Mouse (Mus musculus): ENCODE measurements around the gene Kif1b. TPM values are rescaled to one million over a fixed set of nuclear protein-coding genes. Genes with fewer than 3 reads are reported as not detected.
"Not testable (repeated sequence)": the region's sequence is repeated elsewhere in the genome, so short reads cannot be mapped to it uniquely, and the experiment has no call there.

Kif1b gene
- total RNA-seq, 4 experiments from 2014 or later, result 136 to 190 (median 174) TPM

DNA sequence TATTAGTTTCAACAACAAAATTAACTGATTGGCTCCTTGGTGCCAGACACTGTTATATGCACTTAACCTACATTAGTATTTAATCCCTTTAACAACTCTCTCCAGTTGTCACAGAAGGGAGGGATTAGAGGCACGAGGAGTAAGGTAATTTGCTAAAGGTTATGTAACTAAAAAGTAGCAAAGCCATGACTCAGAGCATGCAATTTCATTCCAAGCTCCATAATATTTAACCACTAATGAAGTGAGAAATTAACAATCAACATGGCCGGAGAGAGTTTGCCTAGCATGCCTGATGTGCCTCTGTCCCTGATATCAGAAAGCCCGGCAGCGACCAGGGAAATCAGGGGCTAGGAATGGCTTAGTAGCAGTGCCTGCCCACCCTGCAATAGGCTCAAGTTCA, 38.5 kb downstream of the Kif1b start:
- no peak for DNase-seq

DNA sequence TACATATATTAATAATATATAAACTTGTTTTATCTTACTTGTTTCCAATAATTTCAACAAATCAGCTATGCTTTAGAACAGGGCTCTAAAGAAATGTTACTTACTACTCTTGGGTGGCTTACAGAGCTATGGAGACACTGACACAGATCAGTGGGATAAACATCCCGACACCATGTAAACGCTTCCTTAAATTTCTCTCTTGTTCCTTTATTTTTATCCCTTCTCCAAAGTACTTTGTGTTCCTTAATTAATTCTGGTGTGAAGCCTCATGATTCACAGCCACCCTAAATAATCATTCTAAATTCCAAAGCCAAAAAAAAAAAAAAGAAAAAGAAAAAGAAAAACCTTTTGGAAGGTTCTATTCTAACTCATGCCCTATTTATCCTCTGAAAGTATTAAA, 42.6 kb downstream of the Kif1b start:
- no peak for DNase-seq

DNA sequence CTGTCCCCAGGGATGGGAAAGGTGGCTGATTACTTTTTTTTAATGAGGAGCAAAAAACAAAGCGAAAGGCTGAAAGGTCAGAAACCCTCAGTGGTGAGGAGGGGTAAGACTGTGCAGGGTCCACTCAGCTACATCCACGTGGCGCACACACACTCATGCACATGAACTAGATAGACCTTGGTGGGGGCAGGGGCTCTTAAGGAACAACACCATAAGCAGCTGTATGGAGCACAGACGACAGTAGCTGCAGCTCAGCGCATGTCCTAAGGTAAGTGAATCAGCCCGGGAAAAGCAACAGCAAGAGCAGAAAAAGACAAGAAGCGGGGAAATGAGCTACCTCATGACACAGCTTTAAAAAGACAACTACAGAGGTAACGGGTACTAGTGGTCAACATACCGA, 44.3 kb downstream of the Kif1b start:
- DNase-seq, result no peak

DNA sequence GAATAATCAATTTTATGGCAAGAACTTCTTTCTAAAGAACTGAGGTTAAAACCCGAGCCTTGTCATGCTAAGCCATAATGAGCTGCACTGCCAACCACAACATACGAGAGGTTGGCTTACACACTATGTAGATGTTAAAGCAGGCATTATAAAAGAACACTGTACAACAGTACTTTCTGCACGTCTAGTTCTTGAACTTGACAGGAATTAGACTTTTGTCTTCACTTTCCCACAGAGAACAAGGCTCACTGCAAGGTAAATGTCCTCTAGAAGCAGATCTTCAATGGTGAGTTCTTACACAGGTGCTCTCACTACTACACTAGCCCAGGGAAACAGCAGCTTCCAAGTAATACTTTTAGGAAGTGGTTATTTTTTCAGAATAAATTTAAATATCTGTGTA, 46.0 kb downstream of the Kif1b start:
- DNase-seq, result no peak

DNA sequence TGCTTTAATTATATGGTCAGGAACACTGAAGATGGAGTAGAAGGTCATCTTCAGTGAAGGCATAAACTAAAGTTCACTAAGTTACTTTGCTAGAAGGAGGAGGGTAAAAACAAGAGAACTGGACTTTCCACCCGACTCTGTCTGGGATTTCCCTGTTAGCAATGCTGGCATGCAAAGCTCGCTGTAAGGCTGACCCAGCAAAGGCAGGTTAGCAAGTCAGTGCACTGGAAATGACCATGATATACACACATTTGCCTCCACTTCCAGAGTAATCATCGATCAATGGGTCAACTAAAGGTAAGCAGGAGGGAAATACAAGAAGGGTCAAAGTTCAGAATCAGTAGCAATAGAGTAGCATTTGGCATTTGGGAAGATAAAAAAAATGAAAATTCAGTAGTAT, 46.6 kb downstream of the Kif1b start:
- DNase-seq, result no peak

DNA sequence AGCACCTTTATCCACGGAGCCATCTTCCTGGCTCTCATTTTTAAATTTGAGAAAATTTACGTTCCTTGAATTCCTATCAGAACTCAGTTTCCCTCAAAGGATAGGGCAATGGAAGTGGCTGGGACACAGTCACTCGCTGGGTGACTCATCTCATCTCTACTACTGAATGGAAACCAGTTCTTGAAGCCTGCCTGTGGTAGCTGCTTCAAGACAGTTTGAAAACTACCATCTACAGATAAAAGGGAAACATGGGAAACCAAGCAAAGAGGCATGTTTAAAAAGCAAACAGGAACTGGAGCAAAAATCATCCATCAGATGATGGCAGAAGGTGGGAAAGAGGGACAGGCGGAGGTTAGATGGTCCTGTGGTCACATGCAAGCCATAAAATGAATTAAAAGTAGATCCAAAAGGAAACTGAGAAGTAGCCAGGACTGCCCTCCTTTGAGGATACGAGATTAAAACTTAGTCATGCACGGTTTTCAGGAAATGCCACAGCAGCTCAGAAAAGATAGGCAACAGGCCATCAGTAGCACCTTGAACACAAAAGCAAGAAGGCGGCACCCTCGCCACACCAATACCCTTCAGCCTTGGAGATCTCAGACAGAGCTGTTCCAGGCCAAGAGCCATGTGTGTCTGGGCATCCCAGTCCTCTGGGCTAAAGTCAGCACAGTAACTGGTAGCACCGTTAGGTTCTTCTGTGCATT, 48.0 kb downstream of the Kif1b start:
- no peak for DNase-seq

DNA sequence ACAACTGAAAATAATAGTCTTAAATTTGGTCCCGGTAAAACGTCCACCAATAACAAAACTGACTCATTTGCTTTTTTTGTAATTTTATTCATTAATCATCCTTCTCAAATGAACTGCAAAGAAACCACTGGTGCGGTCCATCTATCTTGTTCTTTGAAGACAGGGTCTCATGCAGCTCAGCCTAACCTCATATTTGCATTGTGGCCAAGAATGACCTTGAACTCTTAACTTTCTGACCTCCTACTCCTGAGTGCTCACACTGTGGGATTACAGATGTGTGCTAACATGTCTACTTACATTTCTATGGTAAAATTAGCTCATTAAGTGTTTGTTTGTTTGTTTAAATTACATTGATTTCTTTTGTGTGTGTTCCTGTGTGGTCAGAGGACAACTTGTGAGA, 48.6 kb downstream of the Kif1b start:
- no peak for DNase-seq

DNA sequence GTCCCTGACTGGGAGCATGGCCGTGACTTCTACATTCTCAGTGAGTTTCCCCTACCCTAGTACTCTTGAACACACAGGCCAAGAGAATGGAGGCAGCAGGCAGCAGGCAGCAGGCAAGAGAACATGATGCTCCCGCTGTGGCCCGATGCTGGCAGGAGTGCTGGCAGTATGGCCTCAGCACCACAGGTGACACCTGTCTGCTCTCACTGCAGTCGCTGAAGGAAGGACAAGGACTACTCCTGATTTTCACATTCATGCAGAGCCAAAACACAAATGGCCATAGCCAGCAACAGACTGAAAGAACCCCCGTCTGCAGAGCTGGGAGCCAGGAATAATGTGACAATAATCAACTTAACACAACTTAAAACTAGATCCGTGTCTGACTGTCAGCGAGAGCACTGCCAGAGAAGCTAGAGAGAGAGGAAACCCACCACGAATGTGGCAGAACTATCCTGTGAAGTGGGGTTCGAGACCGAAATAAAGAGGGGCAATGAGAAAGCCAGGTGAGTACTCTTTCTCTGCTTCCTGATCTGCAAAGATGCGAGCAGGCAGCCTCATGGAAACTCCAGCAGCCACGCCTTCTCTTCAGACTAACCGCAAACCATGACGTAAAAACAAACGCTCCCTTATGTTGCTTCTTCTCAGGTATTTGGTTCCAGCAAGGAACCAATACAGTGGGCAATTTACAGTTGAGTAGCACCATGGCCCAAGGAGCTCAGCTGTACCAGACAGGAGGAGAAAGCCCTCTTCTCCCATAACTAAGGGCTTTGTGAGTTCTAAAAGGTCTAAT, 50.8 kb downstream of the Kif1b start:
- DNase-seq, result no peak

DNA sequence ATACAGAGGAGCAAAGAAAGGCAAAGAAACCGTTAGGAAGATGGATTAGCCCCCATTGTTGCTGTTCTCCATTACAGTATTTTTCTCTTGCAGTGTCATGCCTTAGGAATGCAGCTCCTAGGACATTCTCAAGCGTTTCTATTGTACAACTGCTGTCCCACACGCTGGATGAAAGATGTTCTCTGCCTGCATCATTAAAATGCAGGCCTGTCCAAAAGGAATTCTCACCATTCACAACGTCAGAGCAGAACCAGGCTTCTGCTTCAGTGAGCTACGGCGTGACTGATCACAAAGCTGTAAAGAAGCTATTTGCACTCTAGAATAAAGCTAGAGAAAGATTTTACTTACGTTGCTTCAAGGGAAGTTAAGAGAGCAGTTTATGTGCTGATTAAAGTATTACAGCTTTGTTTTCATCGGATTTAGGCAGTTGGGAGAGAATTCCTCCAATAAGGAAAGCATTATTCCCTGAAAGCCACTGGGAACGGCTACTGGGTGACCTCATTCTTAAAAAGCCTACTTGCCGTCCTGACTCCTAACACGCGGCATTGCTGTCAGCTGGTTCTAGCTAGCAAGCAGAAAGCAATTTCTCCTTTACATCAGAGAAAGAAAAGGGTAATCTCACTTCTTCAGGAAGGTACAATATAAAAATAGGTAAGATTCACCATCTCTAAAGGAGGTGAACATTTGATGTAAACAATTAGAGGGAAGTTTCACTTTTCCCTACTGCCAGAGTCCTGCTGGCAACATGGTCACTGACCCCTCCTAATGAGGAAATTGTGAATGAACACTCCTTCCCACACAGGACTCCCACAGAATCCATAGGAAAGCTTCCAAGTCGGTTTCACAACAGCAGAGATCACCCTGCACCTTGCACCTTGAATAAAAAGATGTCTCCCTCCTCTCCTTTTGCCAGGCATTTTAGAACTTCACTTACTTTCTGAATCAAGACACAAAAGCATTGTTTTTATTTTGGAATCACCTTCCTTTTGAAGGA, 51.9 kb downstream of the Kif1b start:
- DNase-seq, result no peak

DNA sequence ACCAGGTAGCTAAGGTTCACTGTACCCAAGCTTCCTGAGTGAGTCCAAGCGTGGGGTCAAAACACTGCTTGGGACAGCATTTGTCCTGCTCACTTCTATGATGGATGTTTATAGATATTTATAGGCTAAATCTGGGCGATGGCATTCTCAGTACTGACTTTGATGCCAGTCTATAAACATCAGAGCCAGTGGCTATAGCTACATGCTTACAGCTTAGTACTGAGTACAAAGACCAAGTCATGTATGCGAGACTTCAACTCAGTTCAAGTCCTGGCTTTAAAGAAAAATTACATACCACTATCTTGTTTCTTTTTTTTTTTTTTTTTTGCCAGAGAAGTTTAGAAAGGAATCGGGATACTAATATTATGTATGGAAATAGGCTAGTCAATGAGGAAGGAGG, 52.7 kb downstream of the Kif1b start:
- no peak for DNase-seq

DNA sequence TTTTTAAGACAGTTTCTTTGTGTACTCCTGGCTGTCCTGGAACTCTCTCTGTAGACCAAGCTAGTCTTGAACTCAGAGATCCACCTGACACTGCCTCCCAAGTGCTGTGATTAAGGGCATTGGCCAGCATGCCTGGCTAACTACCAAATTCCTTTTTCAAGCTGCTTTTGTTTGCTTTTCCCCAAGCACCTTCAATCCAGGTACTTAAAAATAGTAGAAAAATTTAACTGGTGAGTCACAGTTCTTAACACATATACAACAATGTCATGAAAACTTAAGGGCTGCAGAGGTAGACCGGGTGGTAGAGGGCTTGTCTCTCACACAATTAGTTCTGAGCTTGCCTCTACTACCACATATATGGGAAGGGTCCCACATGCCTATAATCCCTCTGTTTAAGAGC, 58.2 kb downstream of the Kif1b start:
- DNase-seq, result no peak

DNA sequence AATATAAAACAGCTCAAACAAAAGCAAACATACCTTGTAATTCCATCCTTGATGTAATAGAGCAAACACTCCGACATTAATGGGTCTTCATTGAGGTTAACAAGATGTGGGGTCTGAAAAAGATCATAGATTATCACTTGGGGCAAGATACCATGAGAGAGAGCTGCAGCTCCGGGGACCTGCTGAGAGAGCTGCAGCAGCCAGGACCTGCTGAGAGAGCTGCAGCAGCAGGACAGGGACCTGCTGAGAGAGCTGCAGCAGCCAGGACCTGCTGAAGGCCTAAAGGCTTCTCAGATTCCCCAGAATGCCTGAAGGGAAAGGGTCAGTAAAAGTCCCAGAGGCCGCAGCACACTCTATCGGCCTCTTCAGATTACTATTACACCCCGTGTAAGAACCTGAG, 59.7 kb downstream of the Kif1b start:
- no peak for DNase-seq

DNA sequence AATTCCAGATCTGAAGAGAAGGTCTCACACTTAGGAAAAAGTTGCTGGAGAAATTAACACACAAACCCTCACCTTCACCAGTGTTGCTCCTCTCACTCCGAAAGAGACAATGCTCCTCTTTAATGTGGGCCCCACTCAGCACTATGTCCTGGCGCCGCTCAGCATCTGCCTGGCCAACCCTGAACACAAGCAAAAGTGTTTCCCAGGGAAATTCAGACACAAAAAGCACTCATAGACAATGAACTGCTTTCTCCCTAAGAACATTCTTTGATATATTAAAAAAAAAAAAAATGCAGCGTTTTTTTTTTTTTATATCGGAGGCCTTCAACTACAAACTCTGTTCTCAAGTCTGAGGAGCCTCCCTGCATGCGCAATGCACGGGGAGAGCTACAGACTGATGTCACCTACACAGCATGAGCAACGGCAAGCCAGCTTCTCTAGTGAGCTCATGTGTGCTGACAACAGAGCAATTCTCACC, 60.3 kb downstream of the Kif1b start:
- no peak for DNase-seq

DNA sequence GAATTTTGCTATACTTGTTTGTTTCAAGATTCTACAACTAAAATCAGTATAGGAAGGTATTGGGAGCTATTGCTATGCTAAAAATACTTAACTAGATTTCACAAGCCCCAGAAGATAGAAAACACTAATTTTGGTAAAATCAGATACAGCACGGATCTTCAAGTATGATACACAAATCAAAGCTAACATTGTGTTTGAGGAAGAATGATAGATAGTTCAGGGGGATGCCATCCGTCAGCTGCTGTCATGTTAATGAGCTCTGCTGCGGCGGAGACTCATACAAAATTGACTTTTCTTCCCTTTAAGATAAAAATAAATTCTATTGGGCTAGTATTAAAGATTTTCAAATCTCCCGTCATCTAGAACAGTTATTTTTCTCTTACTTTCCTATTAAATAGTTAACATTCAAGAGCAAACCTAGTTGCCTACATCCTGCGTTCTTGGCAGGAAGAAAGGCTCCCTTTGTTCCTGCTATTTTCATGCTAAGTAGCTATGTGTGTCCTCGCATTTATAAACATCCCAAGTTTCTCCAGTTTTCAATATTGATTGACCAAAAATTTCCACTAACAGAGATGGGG, 60.8 kb downstream of the Kif1b start:
- DNase-seq, result no peak

DNA sequence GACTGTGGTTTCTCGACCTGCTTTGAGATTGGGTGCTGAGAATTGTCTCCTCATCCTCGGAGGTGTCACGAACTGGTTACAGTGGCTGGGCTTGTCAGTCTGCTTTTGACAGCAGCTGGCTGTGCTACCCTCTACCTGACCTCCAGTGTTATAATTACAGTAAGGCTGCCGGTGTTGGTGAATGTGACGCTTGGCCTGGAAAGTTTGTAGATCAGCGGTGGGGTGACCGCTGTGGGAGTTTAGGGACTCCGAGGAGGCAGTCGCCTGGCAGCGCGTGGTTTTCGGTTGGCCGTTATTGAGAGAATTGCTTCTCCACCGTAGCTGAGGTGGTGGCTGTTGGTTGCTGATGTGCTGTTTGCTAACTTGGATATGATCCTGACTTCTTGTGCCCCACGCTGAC, 70.5 kb downstream of the Kif1b start:
- DNase-seq, result no peak

DNA sequence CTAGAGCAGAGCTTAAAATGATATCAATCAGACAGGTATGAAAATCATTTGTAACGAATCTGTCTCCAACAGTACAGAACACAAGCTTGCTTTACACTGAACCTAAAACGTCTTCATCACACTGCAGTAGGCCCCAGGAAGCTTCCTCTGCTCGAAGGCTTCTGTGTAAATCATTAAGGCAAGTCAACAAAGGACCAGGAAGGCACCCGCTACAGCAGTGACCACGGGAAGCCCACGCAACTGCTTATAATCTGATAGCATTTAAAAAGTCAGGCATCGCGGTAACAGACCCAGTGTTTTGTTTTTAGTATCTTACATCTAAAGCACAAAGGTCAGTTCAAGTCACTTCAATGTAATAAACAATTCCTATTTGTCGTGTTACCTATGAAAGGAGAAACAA, 73.6 kb downstream of the Kif1b start:
- DNase-seq, result no peak

DNA sequence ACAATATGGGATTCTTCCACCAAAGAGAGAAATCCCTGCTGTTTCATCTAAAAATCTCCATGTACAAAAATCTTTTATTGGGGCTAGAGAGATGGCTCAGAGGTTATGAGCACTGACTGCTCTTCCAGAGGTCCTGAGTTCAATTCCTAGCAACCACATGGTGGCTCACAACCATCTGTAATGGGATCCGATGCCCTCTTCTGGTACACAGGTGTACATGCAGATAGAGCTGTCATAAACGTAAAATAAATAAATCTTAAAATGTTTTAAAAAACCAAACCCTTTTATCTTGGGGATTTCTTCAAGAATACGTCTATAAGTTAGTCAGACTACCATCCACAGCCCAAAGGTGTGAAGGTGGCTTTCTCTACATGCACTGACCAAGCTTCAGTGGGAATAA, 78.8 kb downstream of the Kif1b start:
- not testable (repeated sequence) for DNase-seq

DNA sequence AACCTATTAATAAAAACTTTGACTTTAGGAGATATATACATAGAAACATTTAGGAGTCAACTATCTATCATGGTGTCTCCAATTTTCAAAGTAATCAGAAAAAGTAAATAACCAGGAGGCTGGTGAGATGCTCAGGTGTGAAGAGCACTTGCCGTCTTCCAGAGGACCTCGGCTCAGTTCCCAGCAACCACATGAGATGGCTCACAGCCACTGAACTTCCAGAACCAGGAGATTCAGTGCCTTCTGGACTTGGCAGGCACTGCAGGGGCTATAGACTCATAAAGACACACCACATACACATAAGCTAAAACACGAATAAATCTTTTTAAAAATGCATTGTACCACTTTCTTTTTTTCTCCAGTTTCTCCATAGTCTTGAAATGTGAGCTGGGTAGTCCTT, 79.2 kb downstream of the Kif1b start:
- no peak for DNase-seq

DNA sequence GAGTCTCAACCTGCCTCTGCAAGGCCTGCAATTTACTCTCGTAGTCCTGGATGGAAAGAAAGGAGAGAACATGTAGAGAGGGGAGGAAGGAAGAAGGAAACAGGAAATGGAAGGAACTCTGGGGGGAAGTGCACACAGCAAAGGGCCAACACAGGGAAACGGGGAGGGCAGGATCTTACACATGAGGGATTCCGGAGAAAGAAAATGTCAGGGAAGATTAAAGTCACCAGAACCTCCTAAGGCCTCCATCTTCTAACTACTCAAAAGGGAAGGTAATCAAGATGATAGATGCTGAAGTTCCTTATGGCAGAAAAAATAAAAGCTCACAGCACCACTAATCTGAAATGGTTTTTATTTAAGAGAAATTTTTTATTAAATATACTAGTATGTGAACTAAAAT, 81.2 kb downstream of the Kif1b start:
- no peak for DNase-seq

DNA sequence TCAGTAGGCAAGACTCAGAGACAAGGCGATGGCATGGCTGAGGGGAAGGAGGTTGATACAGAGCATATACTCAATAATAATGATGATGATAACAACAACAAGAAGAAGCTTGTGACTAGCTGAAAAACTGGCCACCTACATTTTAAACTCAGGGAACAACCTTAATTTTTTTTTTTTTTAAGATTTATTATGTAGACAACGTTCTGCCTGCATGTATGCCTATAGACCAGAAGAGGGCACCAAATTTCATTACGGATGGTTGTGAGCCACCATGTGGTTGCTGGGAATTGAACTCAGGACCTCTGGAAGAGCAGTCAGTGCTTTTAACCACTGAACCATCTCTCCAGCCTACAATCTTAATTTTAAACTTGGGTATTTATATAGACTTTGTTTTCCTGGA, 84.0 kb downstream of the Kif1b start:
- DNase-seq, result no peak

DNA sequence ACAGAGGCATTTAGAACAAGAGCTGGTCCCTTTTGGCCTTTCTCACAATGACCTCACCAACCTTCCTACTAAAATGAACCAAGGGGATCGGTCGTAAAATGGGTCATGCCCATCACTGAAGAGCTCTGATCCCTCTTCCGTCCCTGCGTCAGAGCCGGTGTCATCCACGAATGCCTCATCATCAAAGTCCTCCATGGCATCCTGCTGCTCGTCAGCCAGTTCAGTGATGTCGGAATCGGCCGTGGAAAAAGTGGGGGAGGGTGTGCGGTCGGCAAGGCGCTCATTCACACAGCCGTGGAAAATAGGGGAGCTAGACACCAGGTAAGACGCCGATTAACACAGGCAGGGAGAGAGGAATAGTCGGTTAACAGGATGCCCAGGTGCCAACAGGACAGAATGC, 87.0 kb downstream of the Kif1b start:
- DNase-seq, result no peak

DNA sequence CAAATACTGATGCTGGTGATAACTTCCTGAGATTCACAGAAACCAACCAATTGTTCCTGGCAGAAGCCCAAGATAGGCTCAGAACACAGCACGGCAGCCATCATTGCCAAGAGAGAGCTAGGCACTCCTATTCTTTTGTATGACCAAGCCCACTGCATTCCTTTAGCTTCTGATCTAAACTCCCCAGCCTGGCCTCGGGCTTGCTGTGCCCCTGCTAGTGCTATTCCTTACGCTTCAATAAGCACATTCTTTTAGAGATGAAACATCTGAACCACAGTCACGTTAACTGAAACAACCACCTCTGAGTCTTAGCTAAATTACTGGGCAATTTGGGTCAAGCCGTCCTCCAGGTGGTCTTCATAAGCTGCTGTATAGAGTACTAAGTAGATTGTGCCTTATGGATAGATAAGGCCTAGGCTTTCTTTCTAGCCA, 87.4 kb downstream of the Kif1b start:
- DNase-seq, result no peak

Data from adrenal gland, adult 8-10 months (tissue).